Mouse (Mus musculus) kidney, adult 2 months (tissue): ENCODE measurements around the gene Zfp57.

Source experiments
- CTCF ChIP-seq: fragments of 200-500 bp; conservative IDR thresholded peaks from 2 replicates; pipeline ENCODE4 v1.5.1; 2011; ENCODE audit warnings: low read depth, mild to moderate bottlenecking, control low read depth, low read length, moderate library complexity, mixed read lengths; ENCODE audit not compliant: insufficient read depth, insufficient read length
- POLR2A ChIP-seq: fragments of 200-500 bp; IDR thresholded peaks from one replicate; pipeline ENCODE4 v1.6.1; 2011; ENCODE audit warnings: low read depth, low read length, control low read depth

DNA sequence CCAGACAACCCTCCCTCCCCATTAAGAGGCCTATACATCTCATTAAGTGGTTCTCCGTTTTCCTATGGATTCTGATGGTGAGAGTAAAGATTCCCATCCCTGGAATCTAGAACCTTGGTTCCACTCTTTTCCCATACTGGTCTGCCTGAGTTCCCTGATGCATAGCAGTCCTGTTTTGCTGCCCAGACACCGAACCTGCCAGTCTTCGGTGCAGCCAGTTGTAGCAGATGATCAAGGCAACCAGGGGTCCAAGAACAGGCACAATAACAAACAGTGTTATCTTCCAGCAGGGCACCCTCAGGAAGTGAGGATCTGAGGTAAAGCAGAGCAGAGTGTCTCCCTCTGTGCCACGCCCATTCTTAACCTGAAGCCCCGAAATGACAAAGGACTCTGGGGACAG lies 11.2 kb downstream of the Zfp57 start:
- TF ChIP-seq CTCF, result no peak
- no peak for TF ChIP-seq POLR2A
